Mouse (Mus musculus) limb, embryonic 11.5 days (tissue): ENCODE measurements around the gene Elk4. TPM values are rescaled to one million over a fixed set of nuclear protein-coding genes. Genes with fewer than 3 reads are reported as not detected.

Experiments
- ATAC-seq: fragments of 200-750 bp; cut with Nextera tagmentation; 2 replicates; pipeline ENCODE4 v1.8.0; 2017; ENCODE audit warnings: low read depth; ENCODE audit not compliant: insufficient number of reproducible peaks, low FRiP score, low TSS enrichment
- DNase-seq: peaks from one replicate; pipeline ENCODE4 v3.0.0-alpha.2; 2015; ENCODE audit warnings: low spot score
- H3K27ac ChIP-seq: fragments of 300-500 bp; sonication (generic); replicated peaks from 2 replicates; pipeline ENCODE4 v1.5.1; 2014; ENCODE audit warnings: low read depth, mild to moderate bottlenecking, low read length
- H3K27me3 ChIP-seq: fragments of 300-500 bp; sonication (generic); 2 replicates; pipeline ENCODE4 v1.6.1; 2014; ENCODE audit warnings: mild to moderate bottlenecking, low read length, mixed read lengths; ENCODE audit not compliant: control insufficient read depth, insufficient read depth
- H3K36me3 ChIP-seq: fragments of 300-500 bp; sonication (generic); 2 replicates; pipeline ENCODE4 v1.6.1; 2014; ENCODE audit warnings: mild to moderate bottlenecking, low read length, moderate library complexity, mixed read lengths; ENCODE audit not compliant: control insufficient read depth, insufficient read depth
- H3K4me1 ChIP-seq: fragments of 300-500 bp; sonication (generic); 2 replicates; pipeline ENCODE4 v1.6.1; 2014; ENCODE audit warnings: low read length, mixed read lengths; ENCODE audit not compliant: control insufficient read depth, insufficient read depth
- H3K4me2 ChIP-seq: fragments of 300-500 bp; sonication (generic); 2 replicates; pipeline ENCODE4 v1.6.1; 2014; ENCODE audit warnings: low read depth, mild to moderate bottlenecking, moderate library complexity; ENCODE audit not compliant: severe bottlenecking
- H3K4me3 ChIP-seq: fragments of 300-500 bp; sonication (generic); 2 replicates; pipeline ENCODE4 v1.5.1; 2014; ENCODE audit warnings: low read depth, low read length
- H3K9ac ChIP-seq: fragments of 300-500 bp; sonication (generic); 2 replicates; pipeline ENCODE4 v1.6.1; 2014; ENCODE audit warnings: mild to moderate bottlenecking, low read length
- H3K9me3 ChIP-seq: fragments of 300-500 bp; sonication (generic); 2 replicates; pipeline ENCODE4 v1.6.1; 2016; ENCODE audit warnings: low read length; ENCODE audit not compliant: control insufficient read depth
- WGBS: fragments of 180-500 bp; shearing (Covaris S2); extraction: QIAGEN DNeasy Blood & Tissue Kit; methylation state at CpG from one replicate; pipeline ENCODE4 v1.1.7; 2014; 5-methylcytosine and 5-hydroxymethylcytosine counted together
- polyA plus RNA-seq: library from polyadenylated mRNA; unstranded; fragments of >200 nt; fragmentation: Nextera tagmentation; extraction: Ambion mirVana; gene quantifications from 2 replicates; pipeline ENCODE4 v1.2.1, GENCODE M21; 2014

Elk4 gene
- polyA plus RNA-seq, 1 experiment from 2014 or later: 17.1 TPM

DNA sequence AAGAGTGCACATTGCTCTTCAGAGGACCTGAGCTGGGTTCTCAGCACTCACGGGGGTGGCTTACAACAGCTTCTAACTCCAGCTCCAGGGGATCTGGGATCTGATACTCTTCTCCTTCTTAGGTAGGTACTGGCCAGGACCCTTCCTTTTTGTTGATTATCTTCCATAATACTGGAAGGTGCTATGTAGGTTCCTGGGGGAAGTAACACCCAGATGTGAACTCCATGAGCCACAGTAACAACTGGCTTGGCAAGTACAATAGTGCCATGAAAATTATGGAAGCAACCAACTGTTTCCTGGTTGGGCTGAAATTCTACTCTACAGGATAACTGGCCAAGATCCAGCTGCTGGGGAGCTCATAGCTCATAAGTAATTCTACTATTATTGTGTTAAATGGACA is 1.9 kb upstream of the Elk4 start:
- H3K4me2 ChIP-seq: no peak overlapping the region
- H3K9me3 ChIP-seq: no peaks in the 10 kb centered on the region
- H3K4me3 ChIP-seq: no peak overlapping the region
- ATAC-seq: no peak
- peaks cover 6% of the 10 kb centered on the region for H3K4me1 ChIP-seq
- no peak overlapping the region for H3K9ac ChIP-seq
- 82% methylated on average over 1 of the region's 1 CpGs for WGBS
- no peak overlapping the region for H3K27ac ChIP-seq
- H3K27me3 ChIP-seq: no peaks in the 10 kb centered on the region
- H3K36me3 ChIP-seq: no peaks in the 10 kb centered on the region
- no peak for DNase-seq

DNA sequence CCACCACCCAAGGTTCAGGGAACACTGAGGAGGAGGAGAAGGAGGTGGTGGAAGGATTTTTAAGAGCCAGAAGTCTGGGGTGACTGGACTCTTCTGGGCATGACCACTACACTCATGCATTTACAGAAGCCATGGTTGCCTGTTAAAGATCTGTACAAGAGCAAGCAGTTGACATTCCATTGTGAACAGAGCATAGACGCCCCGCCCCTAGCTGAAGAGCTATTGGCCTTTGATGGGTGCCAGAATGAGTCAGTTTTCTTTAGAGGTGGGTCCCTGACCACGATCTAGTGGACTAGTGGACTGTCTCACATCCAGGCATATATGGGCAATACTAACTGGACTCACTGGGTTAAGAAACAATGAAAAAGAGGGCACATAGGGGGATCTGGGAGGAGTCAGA is 1.4 kb upstream of the Elk4 start:
- 89% methylated on average over 3 of the region's 3 CpGs for WGBS
- Histone ChIP-seq H3K9ac (no peak overlapping the region), H3K4me1 (peaks cover 6% of the 10 kb centered on the region), H3K36me3 (no peaks in the 10 kb centered on the region), H3K9me3 (no peaks in the 10 kb centered on the region), H3K4me2 (no peak overlapping the region), H3K27me3 (no peaks in the 10 kb centered on the region), H3K27ac (no peak overlapping the region), H3K4me3 (no peak overlapping the region)
- DNase-seq: no peak
- ATAC-seq: no peak

DNA sequence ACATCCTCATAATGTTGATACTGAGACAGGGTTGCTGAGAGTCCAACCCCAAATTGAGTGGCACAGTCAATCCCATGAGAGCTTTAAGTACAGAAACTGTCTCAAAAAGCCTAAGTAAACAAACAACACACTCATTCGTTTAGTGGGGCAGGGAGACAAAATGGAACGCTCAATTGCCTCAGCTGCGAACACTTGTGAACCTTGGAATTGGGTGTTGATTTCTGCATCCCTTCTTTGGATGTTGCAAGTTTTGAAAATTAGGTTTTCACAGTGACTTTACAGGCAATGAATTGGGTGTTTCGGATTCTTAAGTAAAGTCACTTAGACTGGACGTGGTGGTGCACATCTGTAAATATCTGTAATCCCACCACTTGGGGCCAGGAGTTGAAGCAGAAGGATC is 686 bp upstream of the Elk4 start:
- peaks cover 6% of the 10 kb centered on the region for H3K4me1 ChIP-seq
- ATAC-seq (no peak), DNase-seq (no peak)
- H3K27me3 ChIP-seq: no peaks in the 10 kb centered on the region
- H3K4me3 ChIP-seq: peak overlapping the region; percentile 58
- H3K9ac ChIP-seq: no peak overlapping the region
- no peaks in the 10 kb centered on the region for H3K36me3 ChIP-seq
- H3K27ac ChIP-seq: no peak overlapping the region; the same call in 1 of the 2 replicates
- peak overlapping the region; percentile 65; the same call in 1 of the 2 replicates for H3K4me2 ChIP-seq
- WGBS: 36% methylated on average over 5 of the region's 5 CpGs
- no peaks in the 10 kb centered on the region for H3K9me3 ChIP-seq

DNA sequence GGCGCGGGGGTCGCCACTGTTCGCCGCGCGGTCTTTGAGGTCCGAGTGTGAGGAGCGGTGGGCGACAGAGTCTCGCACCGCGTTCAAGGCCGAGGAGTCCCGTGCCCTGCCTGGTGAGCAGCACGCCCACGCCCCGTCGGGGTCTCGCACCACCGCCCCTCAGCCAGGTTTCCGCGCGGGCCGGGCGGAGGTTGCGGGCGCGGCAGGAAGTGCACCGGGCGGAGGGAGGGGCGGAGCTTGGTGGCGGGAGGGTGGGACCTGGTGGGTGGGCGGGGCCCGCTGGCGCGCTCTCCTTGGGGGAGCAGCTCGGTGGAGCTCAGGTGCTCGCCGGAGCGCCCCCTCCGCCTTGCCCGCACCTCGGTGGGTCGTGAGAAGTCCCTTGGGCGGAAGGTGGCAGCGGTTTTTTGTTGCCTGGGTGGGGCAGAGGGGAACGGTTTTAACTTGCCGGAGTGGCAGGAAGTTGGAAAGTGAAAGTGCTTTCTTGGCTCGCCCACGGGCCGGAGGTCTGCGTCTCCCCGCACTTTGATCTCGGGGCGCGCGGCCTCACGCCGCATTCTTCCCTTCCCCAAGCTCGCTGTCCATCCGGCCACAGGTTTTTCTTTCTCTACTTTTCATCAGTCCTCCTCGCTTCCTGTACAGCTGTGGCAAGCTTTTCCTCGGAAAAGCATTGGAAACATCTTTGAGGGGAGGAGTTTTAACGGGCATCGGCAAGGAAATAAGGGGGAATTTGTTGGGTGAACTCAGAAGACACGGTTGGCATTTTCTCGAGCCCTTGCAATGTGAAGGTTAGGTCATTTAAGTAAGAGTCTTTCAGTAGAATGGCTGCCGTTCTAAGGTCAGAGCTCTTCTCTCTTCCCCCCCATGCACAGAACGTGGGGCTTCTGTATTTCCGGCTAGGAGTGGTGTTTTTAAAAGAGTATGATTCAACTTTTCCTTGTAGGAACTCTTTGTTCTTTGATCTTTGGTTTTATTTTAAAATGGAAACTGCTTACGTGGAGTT is 721 bp downstream of the Elk4 start:
- WGBS: under 1% methylated on average over 61 of the region's 72 CpGs
- DNase-seq (peak; percentile 93), ATAC-seq (peak; percentile 88)
- H3K4me2 ChIP-seq: peak overlapping the region; percentile 65
- H3K9me3 ChIP-seq: no peaks in the 10 kb centered on the region
- H3K27me3 ChIP-seq: no peaks in the 10 kb centered on the region
- H3K9ac ChIP-seq: peak overlapping the region; percentile 70
- H3K36me3 ChIP-seq: no peaks in the 10 kb centered on the region
- peak overlapping the region; percentile 58 for H3K4me3 ChIP-seq
- H3K27ac ChIP-seq: peak overlapping the region; percentile 95
- peaks cover 6% of the 10 kb centered on the region for H3K4me1 ChIP-seq

DNA sequence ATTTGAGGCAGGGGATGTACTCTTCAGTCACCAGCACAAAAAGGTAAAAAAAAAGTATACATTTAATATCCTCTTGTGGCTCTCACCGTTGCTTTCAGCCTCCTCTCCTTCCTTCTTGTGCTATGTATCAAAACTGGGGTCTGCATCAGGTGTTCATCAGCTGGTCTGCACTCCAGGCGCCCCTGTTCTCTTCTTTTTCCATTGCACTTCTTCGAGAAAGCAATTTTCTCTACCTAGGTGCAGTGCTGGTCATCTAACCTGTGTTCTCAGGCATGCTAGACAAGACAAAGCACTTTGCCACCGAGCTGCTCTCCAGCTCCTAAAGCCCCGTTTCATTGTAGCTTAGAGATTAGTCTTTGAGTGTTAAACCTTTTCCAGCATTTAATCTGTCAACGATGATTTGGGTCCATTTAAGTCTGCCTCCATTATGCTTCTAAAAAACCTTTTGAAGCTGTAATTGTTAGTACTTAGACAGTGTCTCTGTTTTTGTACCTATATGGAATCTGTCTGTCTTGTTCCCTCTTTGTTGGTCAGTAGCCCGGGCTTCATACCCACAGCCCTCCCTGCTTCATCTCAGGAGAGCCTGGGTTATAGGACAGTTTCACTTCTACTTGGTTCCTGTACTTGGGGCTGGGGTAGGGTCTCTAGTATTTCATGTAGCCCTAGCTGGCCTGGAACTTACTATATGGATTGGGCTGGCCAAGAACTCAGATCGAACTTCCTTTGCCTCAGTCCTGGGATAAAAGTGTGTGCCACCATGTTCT is 1.7 kb downstream of the Elk4 start:
- WGBS: 50% methylated on average over 8 of the region's 8 CpGs
- no peak overlapping the region; the same call in 1 of the 2 replicates for H3K27ac ChIP-seq
- no peaks in the 10 kb centered on the region for H3K36me3 ChIP-seq
- peak overlapping the region; percentile 65 for H3K4me2 ChIP-seq
- H3K27me3 ChIP-seq: no peaks in the 10 kb centered on the region
- DNase-seq (peak; percentile 24), ATAC-seq (no peak)
- H3K9ac ChIP-seq: peak overlapping the region; percentile 55
- no peaks in the 10 kb centered on the region for H3K9me3 ChIP-seq
- H3K4me3 ChIP-seq: peak overlapping the region; percentile 58
- peaks cover 6% of the 10 kb centered on the region for H3K4me1 ChIP-seq

DNA sequence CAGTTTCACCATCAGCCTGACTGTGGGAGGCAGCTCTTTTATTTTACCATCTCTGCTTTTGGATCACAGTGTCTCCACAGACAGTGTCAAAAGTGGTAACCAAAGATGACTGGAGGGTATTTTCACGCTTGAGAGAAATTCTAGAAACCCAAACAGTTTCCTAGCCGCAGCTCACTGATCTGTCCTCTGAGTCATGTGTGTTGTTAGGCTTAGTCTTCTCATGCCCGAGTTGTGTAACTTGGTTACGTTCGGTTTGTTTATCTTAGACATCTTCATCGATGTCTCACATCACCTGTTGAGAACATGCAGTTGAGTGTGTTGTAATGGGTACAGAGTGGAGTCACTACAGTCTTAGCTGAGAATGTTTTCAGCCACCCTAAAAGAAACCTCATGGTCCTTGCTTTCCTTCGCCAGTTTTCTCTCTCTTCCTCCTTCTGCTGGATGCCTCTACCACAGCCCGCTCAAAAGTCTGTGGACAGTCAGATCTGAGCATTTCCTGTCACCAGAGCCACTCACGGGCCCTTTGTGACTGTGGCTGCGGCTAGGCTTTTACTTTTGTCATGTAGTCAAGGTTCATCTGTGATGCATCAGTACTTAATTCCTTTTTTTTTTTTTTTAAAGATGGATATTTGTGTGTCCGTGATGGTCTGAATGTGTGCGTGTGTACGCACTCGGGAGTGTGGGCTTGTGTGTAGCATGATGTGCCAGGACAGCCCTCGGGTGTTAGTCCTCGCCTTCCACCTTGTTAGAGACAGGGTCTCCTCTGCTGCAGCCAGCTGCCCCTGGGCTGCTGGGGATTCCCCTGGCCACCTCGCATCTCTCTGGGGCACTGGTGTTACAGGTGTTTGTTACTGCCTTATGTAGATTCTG is 3.5 kb downstream of the Elk4 start:
- H3K4me1 ChIP-seq: peaks cover 6% of the 10 kb centered on the region
- no peak overlapping the region for H3K27ac ChIP-seq
- H3K4me3 ChIP-seq: no peak overlapping the region
- no peaks in the 10 kb centered on the region for H3K27me3 ChIP-seq
- no peak overlapping the region for H3K4me2 ChIP-seq
- no peak for ATAC-seq
- peaks cover 4% of the 10 kb centered on the region; the same call in 1 of the 2 replicates for H3K36me3 ChIP-seq
- 92% methylated on average over 17 of the region's 17 CpGs for WGBS
- H3K9ac ChIP-seq: no peak overlapping the region
- H3K9me3 ChIP-seq: no peaks in the 10 kb centered on the region
- DNase-seq: no peak

DNA sequence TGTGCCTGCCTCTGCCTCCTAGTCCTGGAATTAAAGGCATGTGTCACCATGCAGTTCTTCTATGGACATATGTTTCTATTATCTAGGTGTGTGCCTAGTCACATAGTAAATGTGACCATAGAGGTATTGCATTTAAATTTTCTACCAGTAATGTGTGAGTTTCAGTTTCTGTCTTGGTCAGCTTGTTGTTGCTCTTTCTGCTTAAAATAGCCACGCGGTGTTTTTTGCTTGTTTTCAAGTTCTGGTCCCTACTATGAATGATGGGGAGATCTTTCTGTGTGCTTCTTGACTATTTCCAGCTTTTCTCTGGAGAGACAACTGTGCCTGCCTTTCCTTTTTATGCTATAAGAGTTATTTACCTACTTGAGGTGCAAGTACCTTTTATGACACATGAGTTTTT is 4.4 kb downstream of the Elk4 start:
- Histone ChIP-seq H3K27ac (no peak overlapping the region), H3K4me3 (no peak overlapping the region), H3K27me3 (no peaks in the 10 kb centered on the region), H3K4me1 (peaks cover 6% of the 10 kb centered on the region), H3K9ac (no peak overlapping the region), H3K9me3 (no peaks in the 10 kb centered on the region), H3K36me3 (peaks cover 4% of the 10 kb centered on the region; the same call in 1 of the 2 replicates), H3K4me2 (no peak overlapping the region)
- DNase-seq: no peak
- no peak for ATAC-seq
- WGBS: 89% methylated on average over 2 of the region's 2 CpGs

DNA sequence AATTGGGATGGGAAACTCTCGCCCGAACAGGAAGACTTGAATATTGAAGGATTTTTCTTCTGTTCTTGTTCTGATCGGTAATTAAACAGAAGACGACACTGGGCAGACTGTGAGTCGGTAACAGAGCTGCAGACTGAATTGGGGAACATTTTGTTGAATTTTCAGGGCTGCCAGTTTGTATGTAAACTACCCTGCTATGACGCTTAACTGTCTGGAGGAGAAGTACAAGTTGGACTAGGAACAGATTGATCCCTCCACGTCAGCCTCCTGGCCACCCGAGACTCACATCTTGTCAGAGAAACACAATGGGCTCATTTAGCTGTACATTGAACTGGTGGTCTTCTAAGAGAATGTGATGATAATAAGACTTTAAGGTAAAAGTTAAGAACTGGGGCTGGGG is 5.5 kb downstream of the Elk4 start:
- no peak for DNase-seq
- Histone ChIP-seq H3K4me2 (no peak overlapping the region), H3K9me3 (no peaks in the 10 kb centered on the region), H3K27me3 (no peaks in the 10 kb centered on the region), H3K4me1 (peaks cover 6% of the 10 kb centered on the region), H3K36me3 (peaks cover 6% of the 10 kb centered on the region), H3K4me3 (no peak overlapping the region), H3K27ac (no peak overlapping the region), H3K9ac (no peak overlapping the region)
- ATAC-seq: no peak
- WGBS: 89% methylated on average over 8 of the region's 8 CpGs
